ENCODE assay signal across 8 mouse cellular contexts in genomic region chrX:94544923-94545322, GRCm38 (mm10). TPM values are rescaled to one million over a fixed set of nuclear protein-coding genes. Genes with fewer than 3 reads are reported as not detected.
DNase-seq lines count a peak whose midpoint lies in the region; ATAC-seq and TF ChIP-seq lines count a peak whose summit lies in the region.

No protein-coding gene starts in this region.

- intact Hi-C loops in heart, postnatal 25 days (cut with DNase I): loop anchor here (5.0 kb wide), 3 partner anchors 63 to 173 kb away; no protein-coding TSS in a partner anchor

- DNase-seq in kidney, adult 2 months: peak; percentile 36
- DNase-seq in brain, embryonic 14.5 days (ENCODE audit: low read depth): peak; percentile 77
- peak; percentile 10 for DNase-seq in liver, embryonic 13.5 days
- DNase-seq in c-Kit-positive CD71-positive TER-119-positive erythroid progenitor cells, embryonic 14.5 days (ENCODE audit: low spot score): no peak
- no peak for DNase-seq in frontal cortex, postnatal 10 days (ENCODE audit: low spot score in 2 of 2)
- DNase-seq in heart, postnatal 25 days (ENCODE audit: low spot score): no peak

- peak; percentile 63 for TF ChIP-seq CTCF in kidney, adult 2 months (conservative IDR thresholded peaks at IDR 0.05; ENCODE audit: insufficient read depth, insufficient read length, low read depth, low read length)
- TF ChIP-seq CTCF in E14TG2a.4 (conservative IDR thresholded peaks at IDR 0.05; ENCODE audit: low read length): 0 out of 2 replicates have a peak, but pooled peaks have one; percentile 16
- peak; percentile 62 for TF ChIP-seq CTCF in brain, embryonic 14.5 days (IDR thresholded peaks at IDR 0.05; ENCODE audit: borderline replicate concordance, extremely low read depth, insufficient read depth, insufficient read length)

- H3K4me3 ChIP-seq in kidney, adult 2 months (ENCODE audit: insufficient read depth, low read depth, low read length): no peak overlapping the region
- no peak overlapping the region for H3K4me3 ChIP-seq in kidney, embryonic 15.5 days (replicated peaks)
- H3K4me3 ChIP-seq in E14TG2a.4 (replicated peaks; ENCODE audit: low read length): no peak overlapping the region
- no peak overlapping the region for H3K4me3 ChIP-seq in liver, embryonic 13.5 days (replicated peaks)

- H3K27me3 ChIP-seq in kidney, adult 2 months (replicated peaks; ENCODE audit: control insufficient read depth, insufficient read depth, low read length): no peaks in the 10 kb centered on the region
- H3K27me3 ChIP-seq in kidney, embryonic 15.5 days: peaks cover 20% of the 10 kb centered on the region; the same call in 1 of the 2 replicates
- no peaks in the 10 kb centered on the region for H3K27me3 ChIP-seq in E14TG2a.4 (ENCODE audit: insufficient read depth, low read length)
- peaks cover 33% of the 10 kb centered on the region for H3K27me3 ChIP-seq in liver, embryonic 13.5 days

- H3K4me2 ChIP-seq in kidney, embryonic 15.5 days: no peak overlapping the region
- H3K4me2 ChIP-seq in liver, embryonic 13.5 days: no peak overlapping the region

- no peak for TF ChIP-seq POLR2A in kidney, adult 2 months (IDR thresholded peaks at IDR 0.05; ENCODE audit: low read depth, low read length)
- TF ChIP-seq POLR2A in brain, embryonic 14.5 days (IDR thresholded peaks at IDR 0.05; ENCODE audit: borderline replicate concordance, extremely low read depth, insufficient read depth, insufficient read length, poor library complexity, severe bottlenecking): no peak

- WGBS in kidney, adult 2 months: 4% methylated on average over 1 of the region's 1 CpGs
- WGBS in kidney, embryonic 15.5 days: 19% methylated on average over 1 of the region's 1 CpGs
- 9% methylated on average over 1 of the region's 1 CpGs for WGBS in liver, embryonic 13.5 days (ENCODE audit: insufficient replicate concordance)

- ATAC-seq in kidney, embryonic 15.5 days (replicated peaks; ENCODE audit: low FRiP score): no peak
- no peak for ATAC-seq in liver, embryonic 13.5 days (ENCODE audit: low read depth)

- no peak overlapping the region for H3K27ac ChIP-seq in kidney, adult 2 months (ENCODE audit: insufficient read depth, low read depth, low read length)
- no peak overlapping the region for H3K27ac ChIP-seq in kidney, embryonic 15.5 days
- no peak overlapping the region for H3K27ac ChIP-seq in liver, embryonic 13.5 days

- no peak overlapping the region for H3K9ac ChIP-seq in kidney, embryonic 15.5 days
- no peak overlapping the region for H3K9ac ChIP-seq in liver, embryonic 13.5 days

- no peaks in the 10 kb centered on the region for H3K4me1 ChIP-seq in kidney, adult 2 months (ENCODE audit: control insufficient read depth, insufficient read depth, low read length)
- peaks cover 8% of the 10 kb centered on the region for H3K4me1 ChIP-seq in kidney, embryonic 15.5 days
- H3K4me1 ChIP-seq in E14TG2a.4 (replicated peaks; ENCODE audit: low read depth, low read length): peaks cover 13% of the 10 kb centered on the region
- H3K4me1 ChIP-seq in liver, embryonic 13.5 days (replicated peaks): no peaks in the 10 kb centered on the region; the same call in 1 of the 2 replicates

- no peaks in the 10 kb centered on the region for H3K9me3 ChIP-seq in kidney, embryonic 15.5 days (replicated peaks)
- no peaks in the 10 kb centered on the region for H3K9me3 ChIP-seq in E14TG2a.4 (ENCODE audit: low read length)
- no peaks in the 10 kb centered on the region for H3K9me3 ChIP-seq in liver, embryonic 13.5 days (replicated peaks)

- no peaks in the 10 kb centered on the region for H3K36me3 ChIP-seq in kidney, adult 2 months (ENCODE audit: control insufficient read depth, insufficient read depth, low read length)
- H3K36me3 ChIP-seq in kidney, embryonic 15.5 days: no peaks in the 10 kb centered on the region
- peaks cover 3% of the 10 kb centered on the region for H3K36me3 ChIP-seq in E14TG2a.4 (ENCODE audit: insufficient read depth, low read length)
- no peaks in the 10 kb centered on the region for H3K36me3 ChIP-seq in liver, embryonic 13.5 days

RNA-seq across cellular contexts. Expression of gene Maged1, which starts 3.0 kb away (rescaled TPM):
- 137 and 167 TPM in 2 replicates for polyA plus RNA-seq in kidney, adult 2 months (2012; rRNA removed)
- polyA plus RNA-seq in kidney, embryonic 15.5 days (2015; fragmentation: Nextera tagmentation; extraction: Ambion mirVana): 579 and 609 TPM in 2 replicates
- 986 and 1,050 TPM in 2 replicates for polyA plus RNA-seq in brain, embryonic 14.5 days (2012; rRNA removed)
- 74.3 and 89.8 TPM in 2 replicates for polyA plus RNA-seq in liver, embryonic 13.5 days (2015; fragmentation: Nextera tagmentation; extraction: Ambion mirVana)
- total RNA-seq in heart, postnatal 25 days (2021): 100 to 1,000 TPM in 1 of 2 experiments, 10 to 100 TPM in 1; 96.9 to 102 TPM

Comparison
In these comparisons a context has a peak if more than half of its experiments do, and no peak if none do; other contexts are left out.
1. DNase-seq: peak in kidney, adult 2 months (single experiment), brain, embryonic 14.5 days (single experiment) and liver, embryonic 13.5 days (single experiment); none in c-Kit-positive CD71-positive TER-119-positive erythroid progenitor cells, embryonic 14.5 days (single experiment), frontal cortex, postnatal 10 days (0 of 2) and heart, postnatal 25 days (single experiment).
2. Peak in every context shown above with its lines, with median percentiles within 50 percentile points of each other: CTCF ChIP-seq.